In genomic region chr2:147247981-147248514, GRCm38 (mm10) we compare ENCODE assay signal across 18 mouse cellular contexts. TPM values are rescaled to one million over a fixed set of nuclear protein-coding genes. Genes with fewer than 3 reads are reported as not detected.
"Had no signal": no experiment of that assay in that cellular context is flagged by ENCODE, and none has a peak within 500 bp of the region (broad histone marks: within the 10 kb centered on the region; RNA-seq: fewer than 3 reads in every experiment).

No protein-coding gene starts in this region.

- ATAC-seq: intestine, embryonic 15.5 days; lung, postnatal 0 days; midbrain, embryonic 16.5 days had no signal

- H3K9ac ChIP-seq: intestine, embryonic 15.5 days; limb, embryonic 12.5 days; liver, embryonic 15.5 days; neural tube, embryonic 13.5 days; stomach, embryonic 15.5 days had no signal

- H3K4me3 ChIP-seq: intestine, embryonic 15.5 days; limb, embryonic 12.5 days; liver, embryonic 15.5 days; midbrain, embryonic 10.5 days; neural tube, embryonic 13.5 days; stomach, embryonic 15.5 days had no signal

- H3K27ac ChIP-seq: intestine, embryonic 15.5 days; limb, embryonic 12.5 days; liver, embryonic 15.5 days; midbrain, embryonic 10.5 days; neural tube, embryonic 13.5 days; stomach, embryonic 15.5 days had no signal

- H3K9me3 ChIP-seq: intestine, embryonic 15.5 days; limb, embryonic 12.5 days; liver, embryonic 15.5 days; midbrain, embryonic 10.5 days; neural tube, embryonic 13.5 days; stomach, embryonic 15.5 days had no signal

- H3K4me1 ChIP-seq: intestine, embryonic 15.5 days; limb, embryonic 12.5 days; liver, embryonic 15.5 days; neural tube, embryonic 13.5 days; stomach, embryonic 15.5 days had no signal

- H3K4me2 ChIP-seq: intestine, embryonic 15.5 days; limb, embryonic 12.5 days; liver, embryonic 15.5 days; neural tube, embryonic 13.5 days; stomach, embryonic 15.5 days had no signal

- DNase-seq: layer of hippocampus, postnatal 36 days; liver; lung, adult 2 months; lung, postnatal 36 days; right cerebral cortex, postnatal 14 days; thymus, adult 2 months; thymus, postnatal 25 days had no signal

- H3K27me3 ChIP-seq: intestine, embryonic 15.5 days; liver, embryonic 15.5 days; neural tube, embryonic 13.5 days; stomach, embryonic 15.5 days had no signal

- H3K36me3 ChIP-seq: intestine, embryonic 15.5 days; limb, embryonic 12.5 days; liver, embryonic 15.5 days; midbrain, embryonic 10.5 days; neural tube, embryonic 13.5 days; stomach, embryonic 15.5 days had no signal

RNA-seq across cellular contexts. Expression of gene Nkx2-2, which starts 54.0 kb away (rescaled TPM):
- total RNA-seq: megakaryocyte progenitor cell, adult 5-6 weeks had no signal
- polyA plus RNA-seq: limb, embryonic 12.5 days; liver, embryonic 15.5 days; lung, adult 2 months; lung, postnatal 0 days; testis, adult 2 months; urinary bladder, adult 2 months had no signal
